Mouse (Mus musculus) small intestine, adult 2 months (tissue): ENCODE measurements around the gene Fam193a. TPM values are rescaled to one million over a fixed set of nuclear protein-coding genes. Genes with fewer than 3 reads are reported as not detected.

Experiments used
- H3K27ac ChIP-seq: fragments of 200-500 bp; 2 replicates; pipeline ENCODE4 v1.5.1; 2012; ENCODE audit warnings: low read depth, low read length, control low read depth, inconsistent platforms; ENCODE audit not compliant: insufficient read depth
- H3K27me3 ChIP-seq: fragments of 200-500 bp; 2 replicates; pipeline ENCODE4 v1.6.1; 2012; ENCODE audit warnings: mild to moderate bottlenecking, moderate library complexity, low read length, inconsistent platforms; ENCODE audit not compliant: control insufficient read depth, insufficient read depth
- H3K36me3 ChIP-seq: fragments of 200-500 bp; 2 replicates; pipeline ENCODE4 v1.6.1; 2012; ENCODE audit warnings: mild to moderate bottlenecking, low read length, control low read depth, inconsistent platforms; ENCODE audit not compliant: control insufficient read depth, insufficient read depth
- H3K4me1 ChIP-seq: fragments of 200-500 bp; 2 replicates; pipeline ENCODE4 v1.6.1; 2012; ENCODE audit warnings: low read length, inconsistent platforms, mixed read lengths; ENCODE audit not compliant: control insufficient read depth, insufficient read depth, insufficient read length
- H3K4me3 ChIP-seq: fragments of 200-500 bp; 2 replicates; pipeline ENCODE4 v1.5.1; 2012; ENCODE audit warnings: low read depth, mild to moderate bottlenecking, control low read depth, inconsistent platforms, low read length, moderate library complexity
- CTCF ChIP-seq: fragments of 200-500 bp; IDR thresholded peaks from 2 replicates; pipeline ENCODE4 v1.5.1; 2012; ENCODE audit warnings: low read depth, mild to moderate bottlenecking, control low read depth, inconsistent platforms, low read length, moderate library complexity, mixed read lengths; ENCODE audit not compliant: insufficient replicate concordance, insufficient read length; ENCODE audit errors: extremely low read depth
- POLR2A ChIP-seq: fragments of 200-500 bp; IDR thresholded peaks from 2 replicates; pipeline ENCODE4 v1.6.1; 2012; ENCODE audit warnings: low read depth, mild to moderate bottlenecking, control low read depth, inconsistent platforms, low read length, moderate library complexity
- WGBS: fragments of 180-500 bp; shearing (Covaris S2); methylation state at CpG from one replicate; pipeline ENCODE4 v1.1.7; 2018; 5-methylcytosine and 5-hydroxymethylcytosine counted together
- polyA plus RNA-seq: library from polyadenylated mRNA; depleted of rRNA; stranded (reverse); fragments of >200 nt; gene quantifications from 2 replicates; pipeline ENCODE4 v1.2.3, GENCODE M21; 2012

The Fam193a gene
- polyA plus RNA-seq, 1 experiment: 30.9 TPM

DNA sequence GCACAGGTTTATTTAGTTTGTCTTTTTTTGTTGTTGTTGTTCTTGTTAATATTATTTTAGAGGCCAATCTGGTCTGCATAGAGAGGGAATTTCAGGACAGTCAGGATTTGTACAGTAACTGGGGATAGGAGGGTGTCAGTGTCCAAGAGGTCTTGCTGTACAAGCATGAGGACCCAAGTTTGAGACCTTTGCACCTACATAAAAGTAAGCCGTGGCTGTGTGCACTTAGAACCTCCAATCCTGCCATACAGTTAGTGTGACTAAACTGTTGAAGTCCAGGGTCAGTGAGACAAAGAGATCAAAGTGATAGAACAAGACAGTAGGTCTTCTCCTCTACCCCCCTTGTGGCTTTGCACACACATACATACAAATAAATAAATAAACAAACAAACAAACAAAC lies 64.1 kb downstream of the Fam193a start:
- H3K36me3 ChIP-seq: peaks cover 50% of the 10 kb centered on the region
- no peaks in the 10 kb centered on the region for H3K27me3 ChIP-seq
- H3K4me3 ChIP-seq: no peak overlapping the region
- no peaks in the 10 kb centered on the region for H3K4me1 ChIP-seq
- WGBS: 37% methylated on average over 1 of the region's 1 CpGs
- TF ChIP-seq CTCF (no peak), POLR2A (no peak)
- H3K27ac ChIP-seq: no peak overlapping the region

DNA sequence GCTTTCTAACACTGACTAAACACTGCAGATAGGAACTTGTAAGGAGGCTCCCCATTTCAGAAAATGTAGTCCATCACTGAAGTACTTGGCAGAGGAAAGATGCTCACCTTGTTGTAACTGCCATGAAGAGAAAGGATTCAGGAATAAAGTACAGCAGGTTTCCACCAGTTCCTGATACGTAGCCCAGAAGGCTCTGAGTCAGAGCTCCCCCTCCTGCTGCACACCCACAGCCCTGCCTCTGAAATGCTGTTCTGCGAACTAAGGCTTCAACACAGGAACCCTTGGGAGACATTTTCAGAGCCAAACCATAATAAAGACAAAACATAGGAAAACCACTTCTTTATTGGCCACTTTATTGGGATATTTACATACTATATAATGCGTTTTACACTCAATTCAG lies 64.5 kb downstream of the Fam193a start:
- H3K27me3 ChIP-seq: no peaks in the 10 kb centered on the region
- no peaks in the 10 kb centered on the region for H3K4me1 ChIP-seq
- H3K27ac ChIP-seq: no peak overlapping the region
- peaks cover 50% of the 10 kb centered on the region for H3K36me3 ChIP-seq
- WGBS: 95% methylated on average over 3 of the region's 3 CpGs
- TF ChIP-seq CTCF (no peak), POLR2A (no peak)
- H3K4me3 ChIP-seq: no peak overlapping the region

DNA sequence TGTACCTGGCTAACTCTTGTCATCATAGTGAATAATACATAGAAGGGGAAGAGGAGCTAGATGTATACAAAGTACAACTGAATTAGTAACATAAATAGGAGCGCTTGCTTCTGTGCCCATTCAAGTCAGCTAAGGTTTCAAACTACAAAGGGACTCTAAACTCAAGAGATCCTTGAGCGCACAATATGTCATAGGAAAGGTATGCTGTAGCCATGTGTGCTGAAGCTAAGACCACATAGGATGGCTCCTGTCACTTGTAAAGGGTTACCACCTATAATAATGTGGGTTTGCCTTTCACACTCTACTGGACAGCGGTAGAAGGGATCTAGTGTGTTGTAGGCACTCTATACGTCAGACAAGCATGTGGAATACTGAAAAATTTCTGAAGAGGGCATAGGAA lies 68.3 kb downstream of the Fam193a start:
- H3K4me1 ChIP-seq: no peaks in the 10 kb centered on the region
- peaks cover 49% of the 10 kb centered on the region for H3K36me3 ChIP-seq
- no peak overlapping the region for H3K27ac ChIP-seq
- TF ChIP-seq CTCF (no peak), POLR2A (no peak)
- H3K4me3 ChIP-seq: no peak overlapping the region
- WGBS: 97% methylated on average over 4 of the region's 4 CpGs
- no peaks in the 10 kb centered on the region for H3K27me3 ChIP-seq

DNA sequence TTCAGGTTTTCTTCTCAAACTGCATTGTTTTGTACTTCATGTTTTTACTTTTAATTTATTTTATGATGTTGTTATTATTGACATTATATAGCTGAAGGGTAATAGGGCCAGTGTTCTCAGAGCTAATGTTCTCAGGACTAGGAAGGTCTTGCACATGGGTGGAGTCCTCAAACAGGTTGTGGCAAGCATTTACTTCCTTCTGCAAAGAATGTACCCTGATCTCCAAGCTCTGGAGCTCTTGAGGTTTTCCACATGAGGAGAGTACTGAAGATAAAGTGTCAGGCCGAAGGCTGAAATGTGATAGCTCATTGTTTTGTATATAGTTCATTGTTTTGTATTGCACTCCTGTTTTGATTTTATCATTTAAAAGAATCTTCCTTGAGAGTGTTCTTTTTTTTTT lies 68.9 kb downstream of the Fam193a start:
- no peaks in the 10 kb centered on the region for H3K4me1 ChIP-seq
- H3K27me3 ChIP-seq: no peaks in the 10 kb centered on the region
- WGBS: 89% methylated on average over 1 of the region's 1 CpGs
- peaks cover 55% of the 10 kb centered on the region for H3K36me3 ChIP-seq
- no peak overlapping the region for H3K27ac ChIP-seq
- H3K4me3 ChIP-seq: no peak overlapping the region
- TF ChIP-seq POLR2A: no peak
- TF ChIP-seq CTCF: no peak

DNA sequence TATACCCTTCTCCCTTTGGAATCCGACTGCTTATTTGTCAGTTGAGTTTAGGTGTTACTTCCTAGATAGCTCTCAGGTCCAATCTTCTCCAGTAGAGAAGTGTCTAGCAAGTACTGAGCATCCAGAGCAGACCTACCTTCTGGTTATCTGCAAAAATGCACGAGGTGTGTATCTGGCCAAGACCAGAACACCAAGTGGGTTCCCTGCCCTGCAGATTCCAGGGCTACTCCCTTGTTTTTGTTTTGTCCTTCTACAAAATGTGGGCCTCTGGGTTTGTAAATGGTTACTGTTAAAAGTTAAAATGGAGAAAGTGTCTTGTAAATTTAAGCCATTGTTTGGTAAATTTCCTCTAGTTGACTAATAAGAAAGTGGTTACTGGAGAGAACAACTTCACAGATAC lies 70.0 kb downstream of the Fam193a start:
- Histone ChIP-seq H3K36me3 (peaks cover 62% of the 10 kb centered on the region), H3K4me3 (no peak overlapping the region), H3K27me3 (no peaks in the 10 kb centered on the region), H3K4me1 (no peaks in the 10 kb centered on the region), H3K27ac (no peak overlapping the region)
- TF ChIP-seq POLR2A (no peak), CTCF (no peak)
- WGBS: 87% methylated on average over 2 of the region's 2 CpGs

DNA sequence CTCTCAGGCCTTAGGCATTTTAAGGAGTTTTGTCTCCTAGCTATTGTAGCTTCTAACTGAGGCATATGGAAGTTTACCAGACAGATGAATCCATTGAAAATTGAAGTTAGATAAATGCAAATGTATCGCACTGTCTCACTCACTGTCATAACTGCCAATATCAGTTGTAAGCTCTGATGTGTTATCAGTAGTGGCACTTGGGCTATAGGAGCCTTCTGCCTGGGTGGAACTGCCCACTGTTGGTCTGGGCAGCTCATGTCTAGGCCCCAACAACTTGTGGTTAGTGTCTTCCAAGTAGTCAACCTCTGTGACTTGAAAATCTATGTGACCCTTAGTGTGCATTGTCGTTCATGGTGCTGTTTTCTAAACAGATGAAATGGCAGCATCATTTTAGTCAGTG lies 72.1 kb downstream of the Fam193a start:
- WGBS: 90% methylated on average over 2 of the region's 2 CpGs
- no peak overlapping the region for H3K27ac ChIP-seq
- H3K4me1 ChIP-seq: no peaks in the 10 kb centered on the region
- H3K27me3 ChIP-seq: no peaks in the 10 kb centered on the region
- no peak overlapping the region for H3K4me3 ChIP-seq
- H3K36me3 ChIP-seq: peaks cover 65% of the 10 kb centered on the region
- TF ChIP-seq POLR2A (no peak), CTCF (no peak)

DNA sequence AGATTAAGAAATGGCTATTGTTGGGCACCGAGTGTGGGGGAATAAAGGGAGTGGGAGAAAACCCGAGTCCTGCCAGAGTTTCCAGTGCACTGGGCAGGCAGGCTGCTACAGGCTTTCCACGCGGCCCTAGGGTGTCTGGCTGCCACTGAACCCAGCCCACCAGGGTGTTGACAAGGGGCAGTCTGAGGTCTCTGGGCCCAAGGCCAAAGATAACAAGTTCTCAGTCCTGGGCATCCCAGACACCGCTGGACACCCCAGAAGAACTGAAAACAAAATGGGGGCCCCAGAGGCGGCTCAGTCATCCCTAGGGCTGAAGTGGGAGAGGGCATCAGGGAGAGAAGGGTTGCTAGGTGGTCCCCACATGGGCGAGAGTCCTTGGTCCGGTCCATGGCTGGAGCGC lies 76.5 kb downstream of the Fam193a start:
- WGBS: 89% methylated on average over 9 of the region's 9 CpGs
- no peak overlapping the region for H3K4me3 ChIP-seq
- no peak for TF ChIP-seq CTCF
- no peak for TF ChIP-seq POLR2A
- no peaks in the 10 kb centered on the region for H3K27me3 ChIP-seq
- H3K27ac ChIP-seq: no peak overlapping the region
- H3K36me3 ChIP-seq: peaks cover 52% of the 10 kb centered on the region
- H3K4me1 ChIP-seq: no peaks in the 10 kb centered on the region

DNA sequence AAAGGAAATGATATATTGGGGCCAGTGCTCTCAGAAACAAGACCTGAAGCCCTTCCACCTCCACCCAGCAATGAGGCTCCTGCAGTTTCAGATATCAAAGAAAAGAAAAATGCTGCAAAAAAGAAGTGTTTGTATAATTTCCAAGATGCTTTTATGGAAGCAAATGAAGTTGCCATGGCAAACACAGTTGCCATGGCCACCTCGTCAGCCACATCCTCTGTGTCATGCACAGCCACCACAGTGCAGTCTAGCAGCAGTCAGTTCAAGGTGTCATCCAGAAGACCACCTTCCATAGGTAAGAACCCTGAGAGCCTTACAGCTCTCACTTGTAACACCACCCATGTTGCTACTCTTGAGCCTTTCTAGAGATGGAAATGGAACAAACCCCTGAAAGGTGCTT lies 89.3 kb downstream of the Fam193a start:
- peaks cover 50% of the 10 kb centered on the region for H3K36me3 ChIP-seq
- H3K27ac ChIP-seq: no peak overlapping the region
- H3K4me1 ChIP-seq: no peaks in the 10 kb centered on the region
- no peak for TF ChIP-seq CTCF
- no peak overlapping the region for H3K4me3 ChIP-seq
- 88% methylated on average over 1 of the region's 1 CpGs for WGBS
- no peaks in the 10 kb centered on the region for H3K27me3 ChIP-seq
